Mouse (Mus musculus) megakaryocyte-erythroid progenitor cell, adult 5 weeks (primary cell): ENCODE measurements around the gene Slfn9. TPM values are rescaled to one million over a fixed set of nuclear protein-coding genes. Genes with fewer than 3 reads are reported as not detected.

Experiments
- polyA plus RNA-seq: library from polyadenylated mRNA; stranded (reverse); fragments of >175 nt; gene quantifications from 2 replicates; pipeline ENCODE4 v1.2.3, GENCODE M21; 2012

Gene Slfn9
- polyA plus RNA-seq = 4.4 and 5.7 TPM in 2 replicates

GRCm38 (mm10) chr11:82991469-82992166 is at the start of gene Slfn9:
Gene Slfn9 (minus strand): TSS chr11:82991830.

DNA sequence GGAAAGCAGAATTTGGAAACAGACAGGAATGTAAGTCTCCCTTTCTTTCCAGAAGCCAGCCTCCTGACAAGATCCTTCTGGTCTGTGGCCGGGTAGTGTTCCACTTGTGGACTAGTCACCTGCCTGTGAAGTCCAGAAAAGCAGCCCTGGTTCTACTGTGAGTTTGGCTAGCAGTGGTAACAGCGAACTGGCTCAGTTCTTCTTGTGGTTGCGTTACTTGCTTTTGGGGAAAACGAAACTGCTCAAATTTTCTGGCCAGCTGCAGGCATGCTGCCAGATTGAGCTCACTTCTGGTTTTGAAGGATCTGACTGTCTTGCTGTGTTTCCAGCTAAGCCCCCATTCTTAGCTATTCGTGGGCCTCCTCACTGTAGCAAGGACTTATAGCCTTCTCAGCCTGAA is 29.0 kb upstream of the Slfn9 start, which contains the start of gene Slfn8:
TSS of gene Slfn8 (minus strand) at position 190 of the 400 bp plus-strand sequence.

GRCm38 (mm10) chr11:82950736-82951481 is 40.7 kb downstream of the Slfn9 start, which contains the start of gene Slfn5:
Gene Slfn5 (plus strand): TSS chr11:82951349.

Other genes starting within 250 kb of the Slfn9 start
- 0.19 TPM in 1 of 2 replicates, not detected in the other for gene Cct6b, start 227.5 kb downstream of the Slfn9 start, polyA plus RNA-seq
- 22.5 and 27.1 TPM in 2 replicates for gene Zfp830, start 227.5 kb downstream of the Slfn9 start, polyA plus RNA-seq
- gene Lig3, start 210.7 kb downstream of the Slfn9 start, polyA plus RNA-seq = 38.9 and 42.0 TPM in 2 replicates
- gene Rffl, start 120.6 kb downstream of the Slfn9 start, polyA plus RNA-seq = 12.7 and 16.5 TPM in 2 replicates
- 13.9 and 15.7 TPM in 2 replicates for gene Rad51d, start 101.2 kb downstream of the Slfn9 start, polyA plus RNA-seq
- gene Fndc8, start 99.7 kb downstream of the Slfn9 start, polyA plus RNA-seq = not detected in 2 replicates
- gene Nle1, start 83.4 kb downstream of the Slfn9 start, polyA plus RNA-seq = 58.8 and 65.9 TPM in 2 replicates
- gene Unc45b, start 81.3 kb downstream of the Slfn9 start, polyA plus RNA-seq = 0.07 and 0.08 TPM in 2 replicates
- gene Slfn5, start 40.5 kb downstream of the Slfn9 start, polyA plus RNA-seq = 0.26 and 1.1 TPM in 2 replicates
- gene Slfn8, start 29.0 kb upstream of the Slfn9 start, polyA plus RNA-seq = 1.2 and 2.0 TPM in 2 replicates
- 2.8 and 5.3 TPM in 2 replicates for gene Slfn2, start 73.3 kb upstream of the Slfn9 start, polyA plus RNA-seq
- 0.15 and 0.57 TPM in 2 replicates for gene Slfn1, start 125.0 kb upstream of the Slfn9 start, polyA plus RNA-seq
- gene Slfn4, start 183.4 kb upstream of the Slfn9 start, polyA plus RNA-seq = 0.51 and 0.84 TPM in 2 replicates
- gene Slfn3, start 199.5 kb upstream of the Slfn9 start, polyA plus RNA-seq = 0.42 and 0.65 TPM in 2 replicates